Mouse (Mus musculus) brain, embryonic 14.5 days (tissue): ENCODE data around the gene Commd6. TPM values are rescaled to one million over a fixed set of nuclear protein-coding genes. Genes with fewer than 3 reads are reported as not detected.
"Not testable (repeated sequence)": the region's sequence is repeated elsewhere in the genome, so short reads cannot be mapped to it uniquely, and the experiment has no call there.

ENCODE experiments used
- DNase-seq: peaks from one replicate; pipeline ENCODE4 v3.0.0-alpha.2; 2011; ENCODE audit warnings: low read depth
- CTCF ChIP-seq: fragments of 200-500 bp; IDR thresholded peaks from 2 replicates; pipeline ENCODE4 v1.5.1; 2012; ENCODE audit warnings: inconsistent platforms, mild to moderate bottlenecking, moderate library complexity, borderline replicate concordance; ENCODE audit not compliant: insufficient read depth, insufficient read length; ENCODE audit errors: extremely low read depth
- POLR2A ChIP-seq: fragments of 200-500 bp; IDR thresholded peaks from 2 replicates; pipeline ENCODE4 v1.6.1; 2012; ENCODE audit warnings: mild to moderate bottlenecking, inconsistent platforms, borderline replicate concordance; ENCODE audit not compliant: poor library complexity, insufficient read depth, insufficient read length, severe bottlenecking; ENCODE audit errors: extremely low read depth
- polyA plus RNA-seq: library from polyadenylated mRNA; depleted of rRNA; stranded (reverse); fragments of >200 nt; gene quantifications from 2 replicates; pipeline ENCODE4 v1.2.3, GENCODE M21; 2012

Commd6 gene
- polyA plus RNA-seq, 1 experiment = 40.3 TPM

- TF ChIP-seq POLR2A = 0 out of 2 replicates have a peak, but pooled peaks have one; percentile 16
- peak; percentile 56 for TF ChIP-seq CTCF
- peak; percentile 91 for DNase-seq
These were observed 31.7 kb downstream of the Commd6 start, which contains the start of gene Tbc1d4 for GRCm38 (mm10) chr14:101608519-101609368. Tbc1d4 (minus strand) TSS chr14:101609191.

GRCm38 (mm10) chr14:101607631-101608518, 32.6 kb downstream of the Commd6 start:
- DNase-seq = peak; percentile 66
- TF ChIP-seq POLR2A (no peak), CTCF (no peak)

GRCm38 (mm10) chr14:101605843-101606242, 34.6 kb downstream of the Commd6 start:
- DNase-seq = peak; percentile 35
- TF ChIP-seq CTCF (no peak), POLR2A (no peak)

DNA sequence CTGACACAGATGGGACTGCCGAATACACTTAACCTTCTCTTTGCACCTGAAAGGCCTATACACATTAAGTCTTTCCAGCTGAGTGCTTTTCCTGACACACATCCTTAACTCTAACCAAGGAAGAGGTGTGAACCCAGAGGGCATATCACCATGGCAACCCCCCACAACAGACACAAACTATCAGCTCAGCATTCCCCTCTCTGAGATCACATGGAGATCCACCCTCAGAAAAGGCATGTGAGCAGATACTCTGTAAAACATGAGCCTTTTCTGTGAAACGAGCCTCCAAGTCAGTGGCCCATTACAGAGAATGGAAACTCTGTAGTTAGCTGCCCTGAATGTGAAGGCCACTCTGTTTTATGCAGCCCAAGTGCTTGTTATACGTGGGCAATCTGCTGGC, 37.6 kb downstream of the Commd6 start:
- TF ChIP-seq CTCF (no peak), POLR2A (no peak)
- DNase-seq = peak; percentile 51

DNA sequence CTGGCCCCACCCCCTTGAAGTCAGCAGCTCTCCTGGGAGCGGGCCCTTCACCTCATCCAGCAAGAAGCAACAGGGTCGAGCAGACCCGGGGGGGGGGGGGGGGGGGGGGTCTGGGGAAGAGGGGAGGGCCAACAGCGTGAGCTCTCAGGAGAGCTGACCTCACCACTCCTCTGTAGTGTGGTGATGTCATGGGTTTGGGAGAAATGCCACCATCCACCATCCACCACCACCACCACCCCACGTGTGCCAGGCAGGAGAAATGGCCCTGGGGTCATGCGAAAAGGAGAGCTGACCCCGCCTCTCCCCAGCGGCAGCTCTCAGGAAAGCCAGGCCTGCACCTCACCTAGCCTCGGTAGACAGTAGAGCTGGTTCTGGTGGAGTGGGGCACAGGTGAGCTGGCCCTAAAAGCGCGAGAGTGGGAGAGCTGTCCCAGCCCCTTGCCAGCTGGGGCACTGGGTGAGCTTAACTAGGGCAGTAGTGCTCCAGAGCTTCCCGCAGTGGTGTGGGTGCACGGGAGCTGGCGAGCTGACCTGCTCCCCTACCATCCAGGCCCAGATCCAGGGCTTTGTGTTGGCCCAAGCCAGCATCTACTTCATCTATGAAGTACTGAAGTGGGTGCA, 43.3 kb downstream of the Commd6 start:
- no peak for DNase-seq
- no peak for TF ChIP-seq POLR2A
- TF ChIP-seq CTCF = no peak

- DNase-seq = no peak
- TF ChIP-seq CTCF (no peak), POLR2A (no peak)
These were observed 43.8 kb downstream of the Commd6 start for GRCm38 (mm10) chr14:101596691-101597090.

- TF ChIP-seq CTCF (no peak), POLR2A (no peak)
- no peak for DNase-seq
These were observed 45.0 kb downstream of the Commd6 start for GRCm38 (mm10) chr14:101595301-101596080.

GRCm38 (mm10) chr14:101594001-101594400, 46.5 kb downstream of the Commd6 start:
- TF ChIP-seq CTCF (no peak), POLR2A (no peak)
- DNase-seq = no peak

GRCm38 (mm10) chr14:101593340-101593739, 47.1 kb downstream of the Commd6 start:
- DNase-seq = no peak
- TF ChIP-seq CTCF (no peak), POLR2A (no peak)

DNA sequence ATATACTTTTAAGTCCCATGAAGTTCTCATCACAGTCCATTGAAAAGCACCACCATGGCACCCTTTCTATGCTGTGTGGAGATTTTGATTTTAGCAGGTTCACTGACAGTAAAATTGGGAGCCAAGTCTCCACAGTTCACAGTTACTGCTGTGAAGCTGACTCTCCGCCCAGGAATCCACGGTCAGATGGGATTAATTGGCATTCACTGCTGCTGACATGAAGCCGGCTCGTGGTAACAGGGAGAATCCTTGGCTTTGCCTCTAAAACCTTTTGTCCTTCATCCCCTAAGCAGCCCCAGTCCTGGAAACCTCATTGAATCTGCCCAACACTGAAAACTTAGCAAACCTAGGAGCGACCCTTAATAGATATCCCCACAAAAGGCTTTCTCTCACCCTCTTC, 49.4 kb downstream of the Commd6 start:
- TF ChIP-seq POLR2A (no peak), CTCF (no peak)
- peak; percentile 34 for DNase-seq

GRCm38 (mm10) chr14:101588209-101588991, 52.1 kb downstream of the Commd6 start:
- not testable (repeated sequence) for DNase-seq

DNA sequence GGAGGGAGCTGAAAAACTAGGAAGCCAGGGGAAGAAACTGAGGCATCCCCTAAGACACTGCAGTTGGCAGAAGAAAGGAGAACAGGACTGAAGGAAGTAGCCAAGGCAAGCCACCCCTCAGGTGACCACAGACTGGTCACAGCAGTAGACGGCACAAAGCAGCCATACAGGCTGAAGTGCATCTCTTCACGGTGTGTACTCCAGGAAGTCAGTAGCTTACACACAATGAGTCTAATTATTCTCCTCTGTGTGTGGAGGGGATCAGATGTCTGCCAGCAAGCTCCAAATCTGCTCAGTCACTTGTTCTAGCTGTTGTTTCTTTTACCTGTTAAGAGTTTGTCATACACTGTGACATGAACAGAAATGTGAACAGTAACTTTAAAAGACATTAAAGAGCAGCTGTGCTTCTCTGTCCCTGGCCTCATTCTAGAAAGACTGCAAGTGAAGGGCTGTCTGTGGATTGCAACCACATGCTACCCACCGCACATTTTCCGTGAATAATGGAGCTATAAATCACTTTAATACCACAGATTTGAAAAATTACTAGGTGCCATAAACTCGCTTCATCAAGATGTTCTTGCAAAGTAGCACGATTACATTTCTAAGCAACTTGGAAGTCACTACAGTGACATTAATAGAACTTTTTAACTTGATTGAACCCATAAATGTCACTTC, 53.0 kb downstream of the Commd6 start:
- DNase-seq = not testable (repeated sequence)
